Mouse (Mus musculus) cerebellum, adult 2 months (tissue): ENCODE results near the gene Tuba1a.

Experiments used
- CTCF ChIP-seq: fragments of 200-500 bp; IDR thresholded peaks from 2 replicates; pipeline ENCODE4 v1.5.1; 2011; ENCODE audit warnings: low read depth, mild to moderate bottlenecking, control low read depth, low read length, moderate library complexity, borderline replicate concordance; ENCODE audit not compliant: insufficient read depth
- POLR2A ChIP-seq: fragments of 200-500 bp; IDR thresholded peaks from 2 replicates; pipeline ENCODE4 v1.6.1; 2011; ENCODE audit warnings: low read length, control low read depth, borderline replicate concordance; ENCODE audit not compliant: insufficient read depth

DNA sequence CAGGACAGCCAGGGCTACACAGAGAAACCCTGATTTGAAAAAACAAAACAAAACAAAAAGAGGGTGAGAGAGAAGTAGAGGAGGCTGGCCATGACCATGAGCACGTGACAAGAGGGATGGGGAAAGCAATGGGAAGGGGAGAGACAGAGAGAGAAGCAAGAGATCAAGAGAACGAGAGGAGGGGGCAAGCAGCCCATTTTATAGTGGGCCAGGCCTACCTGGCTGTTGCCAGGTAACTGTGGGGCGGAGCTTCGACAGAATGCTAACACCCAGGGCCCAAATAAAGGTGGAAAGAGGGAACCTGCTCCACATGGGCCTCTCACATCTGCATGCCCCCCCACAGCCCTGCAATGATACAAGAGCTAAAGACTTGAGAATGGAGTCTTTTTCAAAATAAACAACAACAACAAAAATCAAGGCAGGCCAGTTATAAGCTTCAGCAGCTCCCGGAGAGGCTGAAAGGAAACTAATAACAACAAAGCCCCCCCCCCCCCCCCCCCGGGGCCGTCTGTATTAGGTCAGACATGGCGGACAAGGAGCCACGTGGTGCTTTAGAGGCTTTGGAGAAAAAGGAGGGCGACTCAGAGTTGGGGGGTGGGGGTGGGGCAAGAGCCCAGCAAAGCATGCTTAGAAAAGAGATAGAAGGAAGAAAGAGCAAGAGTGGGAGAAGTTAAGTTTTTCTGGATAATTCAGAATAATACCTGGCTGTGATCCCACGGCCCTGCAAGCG lies 36.4 kb upstream of the Tuba1a start:
- TF ChIP-seq CTCF (no peak), POLR2A (no peak)
